Mouse (Mus musculus) ZHBTc4 (cell line): ENCODE results near the gene Clec10a.
"Not testable (repeated sequence)": the region's sequence is repeated elsewhere in the genome, so short reads cannot be mapped to it uniquely, and the experiment has no call there.

Experiments
- DNase-seq: peaks from one replicate; pipeline ENCODE4 v3.0.0-alpha.2; 2011; ENCODE audit warnings: low read depth, low spot score

The Clec10a gene

DNA sequence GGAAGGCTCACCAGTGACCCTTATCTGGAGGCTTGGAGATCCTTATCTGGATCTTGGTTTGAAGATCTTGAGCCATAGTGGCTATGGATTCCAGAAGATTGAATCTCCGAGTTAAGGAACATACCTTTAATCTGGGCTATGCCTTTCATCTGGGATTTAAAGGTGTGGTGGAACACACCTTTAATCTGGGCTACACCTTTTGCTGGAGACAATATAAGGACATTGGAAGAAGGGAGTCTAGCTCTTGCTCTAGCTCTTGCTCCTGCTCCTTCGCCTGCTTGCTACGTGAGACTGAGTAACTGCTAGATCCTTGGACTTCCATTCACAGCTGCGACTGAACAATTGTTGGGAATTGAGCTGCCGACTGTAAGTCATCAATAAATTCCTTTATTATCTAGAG lies at the start of gene Clec10a:
TSS of gene Clec10a (plus strand) at position 301 of the 400 bp plus-strand sequence.
- not testable (repeated sequence) for DNase-seq

DNA sequence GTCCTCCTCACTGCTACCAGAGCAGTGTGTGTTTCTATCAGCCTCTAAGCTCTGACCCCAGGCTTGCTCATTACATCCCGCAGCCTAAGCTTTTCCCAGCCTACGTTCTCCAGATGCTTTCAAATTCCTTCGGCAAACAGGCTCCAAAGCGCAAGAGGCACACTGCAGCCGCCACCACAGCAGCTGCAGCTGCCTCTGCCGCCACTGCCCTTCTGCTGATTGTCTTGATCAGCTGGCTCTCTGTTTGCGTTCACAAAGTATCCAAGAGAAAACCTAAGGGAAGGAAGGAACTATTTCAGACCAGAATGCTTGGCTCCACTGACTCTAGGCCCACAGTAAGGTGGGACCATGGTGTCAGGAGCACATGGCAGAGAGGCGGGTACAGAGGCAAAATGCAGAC lies 48.9 kb upstream of the Clec10a start:
- DNase-seq = peak; percentile 29

DNA sequence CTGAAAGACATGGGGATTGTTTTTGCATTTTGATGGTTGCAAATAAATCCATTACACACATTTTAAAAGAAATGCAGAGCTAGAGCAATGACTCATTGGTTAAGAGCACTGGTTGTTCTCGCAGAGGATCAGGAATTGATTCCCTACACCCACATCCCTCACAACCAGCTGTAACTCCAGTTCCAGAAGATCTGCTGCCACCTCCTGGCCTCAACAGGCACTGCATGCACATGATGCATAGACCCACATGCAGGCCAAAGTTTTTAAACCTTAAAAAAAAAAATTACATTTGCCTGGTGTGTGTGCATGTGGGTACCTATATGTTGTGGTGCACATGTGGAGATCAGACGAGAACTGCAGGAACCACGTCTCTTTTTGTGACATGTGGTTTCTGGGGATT lies 45.9 kb upstream of the Clec10a start:
- peak; percentile 74 for DNase-seq

DNA sequence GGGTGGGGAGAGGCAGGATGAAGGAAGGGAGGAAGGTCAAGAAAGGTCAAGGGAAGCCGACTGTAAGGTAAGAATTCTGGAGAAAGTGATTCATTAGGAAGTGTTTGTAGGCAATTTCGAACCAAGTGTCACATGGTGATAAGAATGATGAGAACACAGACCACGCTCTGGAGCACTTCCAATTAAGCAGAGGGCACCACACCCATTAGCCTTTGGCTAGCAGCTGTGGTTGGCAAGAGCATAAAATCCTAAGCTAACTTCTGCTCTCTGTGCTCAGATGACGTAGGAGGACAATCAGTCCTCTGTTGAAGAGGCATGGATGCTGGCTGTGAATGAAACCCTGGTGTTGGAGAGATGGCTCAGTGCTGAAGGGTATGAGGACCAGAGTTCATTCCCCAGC lies 41.4 kb upstream of the Clec10a start:
- no peak for DNase-seq

DNA sequence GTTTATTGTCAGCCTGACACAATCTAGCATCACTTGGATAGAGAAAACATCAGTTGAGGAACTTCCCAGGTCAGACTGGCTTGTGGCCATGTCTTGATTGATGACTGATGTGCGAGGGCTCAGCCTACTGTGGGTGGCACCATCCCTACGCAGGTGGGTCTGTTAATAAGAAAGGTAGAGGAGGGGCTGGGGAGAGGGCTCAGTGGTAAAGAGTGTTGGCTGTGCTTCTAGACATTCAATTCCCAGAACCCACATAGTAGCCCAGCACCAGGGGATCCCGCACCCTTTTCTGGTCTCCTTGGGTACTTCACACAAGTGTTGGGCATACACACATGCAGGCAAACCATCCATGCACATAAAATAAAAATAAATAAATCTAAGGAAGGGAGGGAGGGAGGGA lies 40.1 kb upstream of the Clec10a start:
- no peak for DNase-seq

DNA sequence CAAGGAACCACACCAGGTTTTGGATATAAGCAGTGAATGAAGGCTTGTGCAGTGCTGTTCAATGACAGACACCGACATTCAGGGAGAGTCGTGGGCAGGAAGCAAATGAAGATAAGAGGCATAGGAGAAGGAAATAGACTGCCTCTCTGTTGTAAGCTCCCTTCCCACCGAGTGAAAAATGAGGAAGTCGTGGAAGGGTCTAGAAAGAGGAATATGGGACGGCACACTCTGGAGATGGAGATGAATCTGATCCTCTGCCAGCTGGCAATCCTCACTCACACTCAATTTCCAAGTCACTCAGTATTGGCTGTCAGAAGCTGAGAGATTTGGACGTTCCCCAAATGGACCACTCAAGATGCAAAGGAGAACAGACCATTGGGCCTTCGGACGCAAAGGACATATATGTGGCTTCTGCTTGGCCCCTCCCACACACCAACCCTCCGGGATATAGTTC lies 26.0 kb upstream of the Clec10a start, which contains the start of gene Mgl2:
TSS of gene Mgl2 (plus strand) at position 404 of the 454 bp plus-strand sequence.
- DNase-seq = no peak

DNA sequence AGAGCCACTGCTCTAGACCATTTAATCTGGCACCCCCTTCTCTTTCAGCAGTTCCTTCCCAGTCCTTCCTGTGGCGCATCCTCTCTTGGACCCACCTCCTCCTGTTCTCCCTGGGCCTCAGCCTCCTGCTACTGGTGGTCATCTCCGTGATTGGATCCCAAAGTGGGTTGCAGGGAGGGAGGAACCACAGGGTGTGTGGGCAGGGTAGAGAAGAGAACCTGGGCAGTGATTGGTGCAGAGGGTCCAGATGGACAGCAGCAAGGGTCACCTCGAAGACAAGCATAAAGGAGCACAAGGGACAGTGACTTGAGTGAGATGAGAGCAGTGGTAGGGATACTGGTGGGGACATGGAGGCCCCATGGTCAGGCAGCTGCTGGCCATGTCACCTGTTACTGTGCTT lies 21.0 kb upstream of the Clec10a start:
- DNase-seq = not testable (repeated sequence)

DNA sequence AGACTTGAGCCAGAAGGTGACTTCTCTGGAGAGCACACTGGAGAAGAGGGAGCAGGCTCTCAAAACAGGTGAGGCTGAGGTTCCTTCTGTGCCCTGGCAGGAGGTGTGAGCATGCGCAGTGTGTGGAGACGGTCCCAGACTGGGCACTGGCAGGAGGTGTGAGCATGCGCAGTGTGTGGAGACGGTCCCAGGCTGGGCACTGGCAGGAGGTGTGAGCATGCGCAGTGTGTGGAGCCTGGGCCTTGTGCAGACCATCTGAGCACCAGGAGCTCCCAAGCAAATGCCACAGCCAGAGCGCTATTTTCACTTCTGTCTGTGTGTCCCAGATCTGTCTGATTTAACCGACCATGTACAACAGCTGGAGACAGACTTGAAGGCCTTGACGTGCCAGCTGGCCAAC lies 20.1 kb upstream of the Clec10a start:
- not testable (repeated sequence) for DNase-seq

DNA sequence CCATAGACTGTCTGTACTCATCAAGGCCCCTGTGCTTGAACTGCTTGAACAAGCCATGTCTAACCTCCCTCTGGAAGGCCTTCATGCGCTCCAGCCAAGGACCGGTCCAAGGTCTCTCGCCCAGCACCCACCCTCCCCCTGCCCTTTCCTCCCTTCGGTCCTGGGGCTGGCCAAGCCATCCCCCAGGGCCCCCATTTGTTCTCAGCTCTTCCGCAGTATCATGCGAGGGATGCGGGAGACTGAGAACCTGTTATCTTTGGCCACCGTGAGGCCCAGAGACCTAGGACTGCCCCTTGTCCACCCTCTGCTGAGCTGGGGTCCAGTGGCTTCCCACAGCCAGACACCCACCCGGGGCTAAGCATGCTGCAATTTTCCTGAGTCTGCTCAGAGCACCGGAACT lies 16.8 kb upstream of the Clec10a start:
- DNase-seq = no peak

DNA sequence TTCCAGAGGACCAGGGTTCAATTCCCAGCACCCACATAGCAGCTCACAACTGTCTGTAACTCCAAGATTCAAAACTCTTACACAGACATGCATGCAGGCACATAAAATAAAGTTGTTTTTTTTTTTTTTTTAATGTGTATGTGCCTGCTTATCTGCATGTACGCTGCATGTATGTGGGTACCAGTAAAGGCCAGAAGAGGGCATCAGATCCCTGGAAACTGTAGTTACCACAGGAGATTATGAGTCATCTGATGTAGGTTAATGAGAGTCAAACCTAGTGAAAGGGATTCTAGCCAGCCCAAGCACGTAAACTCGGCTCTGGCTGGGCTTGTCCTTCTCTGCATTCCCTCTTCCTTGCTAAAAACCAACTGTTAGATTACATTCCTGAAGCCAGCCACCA lies 4.9 kb upstream of the Clec10a start:
- DNase-seq = peak; percentile 37

DNA sequence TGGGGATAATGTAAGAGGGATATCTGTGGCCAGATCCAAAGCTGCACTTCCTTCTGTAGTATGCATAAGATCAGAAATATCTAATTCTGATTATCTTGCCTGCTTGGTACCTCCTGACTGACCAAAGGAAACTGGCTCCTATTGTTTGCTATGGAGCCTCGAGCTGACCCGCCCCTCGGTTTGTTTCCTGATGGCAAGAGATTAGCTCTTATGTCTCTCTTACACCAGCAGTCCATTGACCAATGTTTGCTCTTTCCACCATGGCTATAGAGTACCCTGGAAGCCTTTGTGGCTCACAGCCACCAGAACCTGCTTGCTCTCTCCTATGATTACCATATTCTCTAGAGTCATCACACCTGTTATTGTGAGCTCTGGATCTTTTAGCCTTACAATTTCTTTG lies 6.3 kb downstream of the Clec10a start:
- DNase-seq = no peak

DNA sequence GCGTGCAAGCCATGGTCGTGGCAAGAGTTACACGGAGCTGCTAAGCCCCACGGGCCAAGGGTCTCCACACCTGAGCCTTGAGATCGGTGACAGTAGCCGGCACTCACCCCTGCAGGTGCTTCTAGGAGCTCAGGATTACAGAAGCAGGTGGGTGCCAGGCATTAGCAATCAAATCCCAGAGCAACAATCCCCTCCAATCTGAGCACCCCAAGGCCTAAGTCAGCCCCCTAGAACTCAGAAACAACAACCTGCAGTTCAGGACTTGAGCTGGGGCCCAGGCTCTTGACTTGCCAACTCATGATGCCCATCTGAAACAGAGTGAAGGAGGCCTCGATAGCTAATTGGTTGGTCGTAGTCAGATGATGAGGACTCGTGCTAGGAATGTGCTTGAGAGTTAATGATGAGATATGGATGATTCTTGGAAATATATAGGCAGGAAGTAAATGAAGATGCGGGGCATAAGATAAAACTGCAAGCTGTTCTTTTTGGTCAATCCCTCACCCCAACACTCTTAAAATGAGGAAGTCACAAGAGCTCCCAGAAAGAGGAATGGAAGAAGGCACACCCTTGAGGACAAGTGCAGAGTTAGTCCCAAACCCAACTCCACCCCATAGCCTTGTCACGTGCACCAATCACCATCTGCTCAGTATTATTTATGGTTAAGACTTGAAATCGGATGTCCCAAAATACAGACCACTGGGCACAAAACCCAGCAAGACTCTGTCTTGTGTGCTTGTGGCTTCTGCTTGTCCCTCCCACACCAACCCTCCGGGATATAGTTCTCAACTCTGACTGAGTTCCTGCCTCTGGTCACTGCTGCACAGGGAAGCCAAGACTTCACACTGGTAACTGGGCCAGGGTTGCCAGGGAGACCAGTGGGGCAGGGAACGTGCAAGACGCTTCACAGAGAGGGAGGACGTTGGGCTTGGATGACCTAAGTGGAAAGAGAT lies 10.2 kb downstream of the Clec10a start:
- DNase-seq = no peak

DNA sequence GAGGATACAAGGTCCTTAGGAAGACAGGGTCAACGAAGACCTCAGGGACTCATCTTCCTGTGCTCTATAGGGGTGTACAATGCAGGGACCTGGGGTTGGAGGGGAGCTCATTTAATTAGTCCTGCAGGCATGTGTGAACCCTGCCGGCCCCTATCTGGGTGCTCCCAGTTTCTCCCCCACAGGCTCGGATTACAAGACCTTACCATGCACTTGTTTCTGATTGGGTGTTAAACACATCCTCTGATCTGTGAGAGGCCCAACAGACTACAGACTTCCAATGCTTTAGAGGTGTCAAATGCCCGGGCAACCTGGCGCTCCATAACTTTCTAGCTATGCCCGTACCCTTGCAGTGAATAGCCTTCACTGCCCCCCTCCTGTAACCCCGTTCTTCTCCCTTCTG lies 12.1 kb downstream of the Clec10a start:
- DNase-seq = no peak

DNA sequence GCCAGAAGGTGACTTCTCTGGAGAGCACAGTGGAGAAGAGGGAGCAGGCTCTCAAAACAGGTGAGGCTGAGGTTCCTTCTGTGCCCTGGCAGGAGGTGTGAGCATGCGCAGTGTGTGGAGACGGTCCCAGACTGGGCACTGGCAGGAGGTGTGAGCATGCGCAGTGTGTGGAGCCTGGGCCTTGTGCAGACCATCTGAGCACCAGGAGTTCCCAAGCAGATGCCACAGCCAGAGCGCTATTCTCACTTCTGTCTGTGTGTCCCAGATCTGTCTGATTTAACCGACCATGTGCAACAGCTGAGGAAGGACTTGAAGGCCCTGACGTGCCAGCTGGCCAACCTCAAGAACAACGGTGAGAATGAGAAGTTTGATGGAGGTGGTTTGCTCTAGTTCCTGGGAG lies 13.5 kb downstream of the Clec10a start:
- DNase-seq = not testable (repeated sequence)

DNA sequence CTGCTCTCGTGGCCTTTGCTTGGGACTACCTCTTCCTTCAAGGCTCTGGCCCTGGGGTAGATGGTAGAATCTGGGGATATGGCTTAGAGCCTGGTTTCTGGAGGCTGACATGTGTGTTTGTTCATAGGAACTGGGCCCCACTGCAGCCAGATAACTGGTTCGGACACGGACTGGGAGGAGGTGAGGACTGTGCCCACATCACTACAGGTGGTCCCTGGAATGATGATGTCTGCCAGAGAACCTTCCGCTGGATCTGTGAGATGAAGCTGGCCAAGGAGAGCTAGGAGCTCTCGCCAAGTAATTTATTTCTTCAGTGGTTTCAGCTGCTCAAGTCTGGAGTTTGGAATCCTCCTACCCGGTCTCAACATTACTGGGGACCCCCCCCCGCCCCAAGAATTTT lies 14.3 kb downstream of the Clec10a start:
- DNase-seq = no peak

DNA sequence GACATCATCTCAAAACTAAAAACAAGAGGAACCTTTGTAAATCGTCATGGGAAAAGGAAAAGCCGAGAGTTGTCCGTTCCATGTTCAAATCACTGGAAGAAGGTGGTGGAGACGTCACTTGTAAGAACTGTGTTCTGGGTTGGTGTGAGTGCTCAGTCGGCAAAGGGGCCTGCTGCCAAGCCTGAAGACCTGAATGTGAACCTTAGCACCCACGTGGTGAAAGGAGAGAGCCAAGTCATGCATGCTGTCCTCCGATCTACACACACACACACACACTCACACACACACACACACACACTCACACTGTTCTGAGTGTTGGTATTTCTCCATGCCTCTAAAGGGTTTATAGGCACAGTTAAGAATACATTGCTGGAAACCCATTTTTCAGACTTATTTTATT lies 15.2 kb downstream of the Clec10a start:
- no peak for DNase-seq

DNA sequence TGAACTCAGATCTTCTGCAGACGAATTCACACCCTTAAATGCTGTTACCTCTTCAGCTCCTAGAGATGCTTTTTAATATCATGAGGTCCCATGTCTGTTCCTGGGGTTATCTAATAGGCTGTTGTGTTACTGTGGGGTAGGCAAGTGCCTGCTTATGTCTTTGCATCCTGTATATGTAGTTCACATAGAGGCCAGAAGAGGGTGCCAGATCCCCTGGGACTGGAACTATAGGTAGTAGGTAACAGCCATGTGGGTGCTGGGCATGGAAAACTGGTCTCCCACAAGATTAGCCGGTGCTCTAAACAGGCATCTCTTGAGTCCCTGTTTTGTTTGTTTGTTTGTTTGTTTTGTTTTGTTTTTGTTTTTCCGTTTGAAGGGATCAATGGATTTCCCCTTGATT lies 15.8 kb downstream of the Clec10a start:
- peak; percentile 86 for DNase-seq

DNA sequence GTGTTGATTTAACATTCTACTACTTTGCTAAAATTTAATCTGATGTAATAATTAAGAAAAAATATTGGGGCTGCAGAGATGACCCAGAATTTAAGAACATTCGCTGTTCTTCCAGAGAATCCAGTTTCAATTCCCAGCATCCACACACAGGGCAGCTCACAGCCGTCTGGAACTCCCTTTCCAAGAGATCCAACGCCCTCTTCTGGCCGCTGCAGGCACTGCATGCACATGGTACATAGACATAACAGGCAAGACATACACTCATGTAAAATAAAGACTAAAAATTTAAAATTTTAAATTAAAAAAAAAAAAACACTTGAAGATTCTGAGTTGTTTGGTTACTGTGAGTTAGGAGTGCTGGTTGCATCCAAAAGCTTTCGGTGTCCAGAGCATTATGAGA lies 16.3 kb downstream of the Clec10a start:
- peak; percentile 85 for DNase-seq

DNA sequence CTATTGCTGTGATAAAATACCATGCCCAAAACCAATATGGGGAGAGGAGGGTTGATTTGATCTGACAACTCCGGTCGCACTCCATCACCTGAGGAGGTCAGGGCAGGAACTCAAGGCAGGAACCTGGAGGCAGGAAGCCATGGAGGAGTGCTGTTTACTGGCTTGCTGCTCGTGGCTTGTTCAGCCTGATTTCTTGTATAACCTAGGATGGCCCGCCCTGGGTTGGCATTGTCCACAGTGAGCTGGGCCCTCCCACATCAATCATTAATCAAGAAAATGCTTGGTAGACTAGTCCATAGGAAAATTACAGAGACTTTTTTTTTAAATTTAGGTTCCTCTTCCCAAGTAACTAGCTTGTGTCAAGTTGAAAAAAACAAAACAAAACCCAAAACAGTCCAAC lies 18.5 kb downstream of the Clec10a start:
- DNase-seq = no peak

DNA sequence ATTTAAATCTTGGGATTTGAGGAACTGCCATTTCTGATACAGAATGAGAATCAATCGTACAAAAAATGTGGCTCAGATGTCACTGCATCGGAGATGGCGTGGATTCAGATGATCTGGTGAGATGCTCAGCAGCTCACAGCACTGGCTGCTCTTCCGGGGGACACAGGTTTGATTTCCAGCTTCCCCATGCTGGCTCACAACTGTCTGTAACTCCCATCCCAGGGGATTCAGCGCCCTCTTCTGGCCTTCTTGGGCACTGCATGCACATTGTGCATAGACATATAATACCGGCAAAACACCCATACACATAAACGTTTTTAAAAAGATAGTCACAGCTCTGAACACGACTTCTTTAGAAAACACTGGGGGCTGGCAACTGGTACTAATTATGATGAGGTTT lies 21.6 kb downstream of the Clec10a start:
- peak; percentile 66 for DNase-seq

DNA sequence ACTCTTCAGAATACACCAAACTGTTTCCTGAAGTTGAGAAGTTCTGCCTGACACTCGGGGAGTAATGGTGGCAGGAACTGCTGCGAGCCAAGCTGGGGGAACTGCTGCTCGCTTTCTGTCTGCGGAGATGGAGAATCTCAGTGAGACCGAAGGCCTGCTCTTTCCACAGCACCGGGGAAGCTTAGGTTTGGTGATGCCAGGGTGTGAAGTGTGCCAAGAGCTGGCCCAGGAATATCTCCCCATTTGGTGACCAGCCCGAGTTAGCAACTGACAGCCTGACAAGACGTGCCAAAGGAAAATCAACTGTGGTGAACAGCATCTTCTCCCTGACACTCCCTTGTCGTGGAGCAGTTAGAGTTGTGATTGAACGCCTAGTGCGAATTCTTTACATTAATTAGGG lies 22.3 kb downstream of the Clec10a start:
- no peak for DNase-seq

DNA sequence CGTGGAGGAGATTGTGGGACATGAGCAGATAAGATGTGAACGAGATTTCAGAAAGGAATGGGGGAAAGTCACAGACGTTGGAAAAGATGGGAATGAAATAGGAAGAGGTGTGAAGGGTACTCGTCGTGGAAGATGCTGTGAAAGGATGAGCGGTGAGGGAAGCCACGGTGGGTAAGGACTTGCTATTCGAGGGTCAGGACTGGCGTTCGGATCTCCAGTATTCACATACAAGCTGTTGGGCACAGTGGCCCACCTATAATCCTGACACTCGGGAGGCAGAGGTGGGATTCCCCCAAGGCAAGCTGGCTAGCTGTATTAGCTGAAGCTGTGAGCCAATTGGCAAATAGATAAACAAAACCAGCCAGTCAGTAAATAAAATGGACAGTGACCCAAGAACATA lies 22.8 kb downstream of the Clec10a start:
- no peak for DNase-seq

DNA sequence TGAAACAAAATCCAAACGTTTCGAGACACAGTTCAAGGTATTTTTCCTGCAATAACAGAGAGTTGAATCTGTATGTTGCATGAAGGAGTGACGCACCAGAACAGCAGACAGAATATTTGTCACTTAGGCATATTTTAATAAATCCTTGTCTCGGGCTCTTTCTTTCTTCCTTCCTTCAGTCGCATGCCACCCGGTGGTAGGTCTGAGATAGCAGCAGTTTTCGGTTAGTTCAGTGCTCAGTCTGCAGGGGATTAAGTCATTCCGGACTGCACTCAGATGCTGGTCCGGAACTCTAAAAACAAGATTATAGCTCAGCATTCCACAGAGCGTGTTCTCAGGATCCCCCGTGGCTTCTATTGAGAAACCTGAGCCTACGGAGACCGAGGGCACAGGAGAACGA lies 23.4 kb downstream of the Clec10a start:
- DNase-seq = peak; percentile 46
